ENCODE assay signal across 21 mouse cellular contexts in the genomic region with DNA sequence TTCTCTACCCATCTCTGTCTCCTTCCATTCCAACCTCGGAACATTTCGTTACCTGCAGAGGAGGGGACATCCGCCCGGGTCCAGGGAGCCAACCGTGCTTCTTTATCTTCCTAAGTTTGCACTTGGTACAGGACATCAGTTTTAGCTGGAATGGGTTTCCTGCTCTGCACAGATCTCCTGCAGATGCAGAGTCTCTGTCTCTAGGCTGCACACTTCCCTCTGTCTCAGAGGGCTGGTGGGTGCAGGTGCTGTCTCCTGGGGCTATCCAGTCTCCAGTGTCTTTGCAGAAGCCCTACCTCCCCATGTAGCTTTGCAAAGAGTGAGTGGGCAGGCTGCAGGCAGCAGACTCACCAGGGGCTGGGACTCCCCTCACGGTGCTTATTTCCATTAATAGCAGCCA.
DNase-seq lines count a peak whose midpoint lies in the region; ATAC-seq and TF ChIP-seq lines count a peak whose summit lies in the region.
"Had no signal": no experiment of that assay in that cellular context is flagged by ENCODE, and none has a peak within 500 bp of the region (broad histone marks: within the 10 kb centered on the region; RNA-seq: fewer than 3 reads in every experiment).

No protein-coding gene starts in this region.

- TF ChIP-seq RAD21 in CH12.LX (IDR thresholded peaks at IDR 0.05; ENCODE audit: low read depth, low read length) = no peak

- in situ Hi-C loops in CH12.LX (cut with MboI; ENCODE audit: low pct_ligation_motif_present, low pct_unique_long_range_greater_than_20kb, low sequenced_read_pairs) = loop anchor here (25.0 kb wide), 1 partner anchor 211 kb away; no protein-coding TSS in a partner anchor

- H3K9ac ChIP-seq in CH12.LX (ENCODE audit: insufficient read depth, low read depth) = no peak overlapping the region
- H3K9ac ChIP-seq in hindbrain, embryonic 11.5 days (ENCODE audit: low read depth, low read length) = no peak overlapping the region
- H3K9ac ChIP-seq: embryonic facial prominence, embryonic 12.5 days; forebrain, embryonic 12.5 days; forebrain, postnatal 0 days; hindbrain, embryonic 13.5 days had no signal

- no peaks in the 10 kb centered on the region for H3K79me2 ChIP-seq in CH12.LX (replicated peaks; ENCODE audit: control insufficient read depth, extremely low read depth, insufficient read depth, poor library complexity, severe bottlenecking)

- peaks cover 0 to 18% of the 10 kb centered on the region in 2 experiments; a peak in 2 of 4 replicates for H3K4me1 ChIP-seq in CH12.LX (ENCODE audit: control insufficient read depth in 1 of 2, insufficient read depth in 2 of 2)
- no peaks in the 10 kb centered on the region for H3K4me1 ChIP-seq in hindbrain, embryonic 11.5 days (replicated peaks; ENCODE audit: control insufficient read depth, insufficient read depth, low read length)
- H3K4me1 ChIP-seq: embryonic facial prominence, embryonic 12.5 days; forebrain, embryonic 12.5 days; heart, embryonic 10.5 days had no signal

- peaks cover 1% of the 10 kb centered on the region for H3K9me3 ChIP-seq in CH12.LX (replicated peaks; ENCODE audit: low read length)
- no peaks in the 10 kb centered on the region for H3K9me3 ChIP-seq in hindbrain, embryonic 11.5 days (ENCODE audit: control insufficient read depth, low read length)
- H3K9me3 ChIP-seq: embryonic facial prominence, embryonic 12.5 days; forebrain, embryonic 12.5 days; G1E; heart, embryonic 10.5 days; hindbrain, embryonic 13.5 days had no signal

- no peak for ATAC-seq in hindbrain, embryonic 11.5 days (ENCODE audit: low FRiP score)
- ATAC-seq: forebrain, postnatal 0 days; hindbrain, postnatal 0 days had no signal

- no peak overlapping the region for H3K27ac ChIP-seq in CH12.LX (ENCODE audit: insufficient read depth, low read depth)
- H3K27ac ChIP-seq in hindbrain, embryonic 11.5 days (ENCODE audit: low read depth, low read length) = no peak overlapping the region
- H3K27ac ChIP-seq: embryonic facial prominence, embryonic 12.5 days; forebrain, embryonic 12.5 days; heart, embryonic 10.5 days; hindbrain, embryonic 13.5 days; hindbrain, postnatal 0 days had no signal

- dilution Hi-C loops in CH12.LX (cut with MboI; ENCODE audit: extremely low pct_ligation_motif_present, extremely low pct_unique_long_range_greater_than_20kb, low sequenced_read_pairs) = no loop called here

- intact Hi-C loops in left cerebral cortex, postnatal 14 days (cut with DNase I) = no loop called here

- no peak for TF ChIP-seq EP300 in CH12.LX (IDR thresholded peaks at IDR 0.05; ENCODE audit: low read length)

- H3K36me3 ChIP-seq in CH12.LX (replicated peaks in 1 of 2; ENCODE audit: control insufficient read depth in 1 of 2, insufficient read depth in 1 of 2, low read length in 1 of 2) = no peaks in the 10 kb centered on the region
- H3K36me3 ChIP-seq in hindbrain, embryonic 11.5 days (ENCODE audit: control insufficient read depth, insufficient read depth, low read length) = no peaks in the 10 kb centered on the region
- H3K36me3 ChIP-seq: G1E had no signal

- H3K4me2 ChIP-seq in CH12.LX (ENCODE audit: insufficient read depth, low read depth, poor library complexity, severe bottlenecking) = no peak overlapping the region
- no peak overlapping the region for H3K4me2 ChIP-seq in hindbrain, embryonic 11.5 days (replicated peaks; ENCODE audit: low read depth, low read length)
- H3K4me2 ChIP-seq: embryonic facial prominence, embryonic 12.5 days; forebrain, embryonic 12.5 days; hindbrain, embryonic 13.5 days had no signal

- TF ChIP-seq POLR2A in CH12.LX (IDR thresholded peaks at IDR 0.05; ENCODE audit: low read depth, low read length) = no peak

- WGBS in hindbrain, embryonic 11.5 days = 88% methylated on average over 6 of the region's 6 CpGs

- no peak for TF ChIP-seq CTCF in CH12.LX (conservative IDR thresholded peaks at IDR 0.05 in 1 of 2, IDR thresholded peaks at IDR 0.05 in 1 of 2; ENCODE audit: low read depth in 2 of 2, low read length in 2 of 2)

- H3K27me3 ChIP-seq in CH12.LX (replicated peaks) = no peaks in the 10 kb centered on the region
- no peaks in the 10 kb centered on the region for H3K27me3 ChIP-seq in hindbrain, embryonic 11.5 days (ENCODE audit: control insufficient read depth, insufficient read depth, low read length)
- H3K27me3 ChIP-seq: embryonic facial prominence, embryonic 12.5 days; forebrain, embryonic 12.5 days; hindbrain, embryonic 13.5 days had no signal

- no peak overlapping the region for H3K4me3 ChIP-seq in CH12.LX (replicated peaks in 1 of 3; ENCODE audit: low read depth in 2 of 3, low read length in 2 of 3, poor library complexity in 1 of 3)
- no peak overlapping the region for H3K4me3 ChIP-seq in hindbrain, embryonic 11.5 days (ENCODE audit: low read depth, low read length)
- H3K4me3 ChIP-seq: embryonic facial prominence, embryonic 12.5 days; forebrain, embryonic 12.5 days; heart, embryonic 10.5 days; hindbrain, embryonic 13.5 days had no signal

- DNase-seq in CH12.LX (ENCODE audit: extremely low read depth) = peak; percentile 33
- peak; percentile 53 for DNase-seq in brain, adult 2 months (ENCODE audit: low read depth, low spot score)
- peak; percentile 49 to 54 for DNase-seq in thymus, postnatal 10 days (ENCODE audit: low spot score in 2 of 2)
- DNase-seq in thymus, postnatal 4 days = peak; percentile 62
- DNase-seq in left cerebral cortex, postnatal 14 days (ENCODE audit: low spot score in 2 of 2) = no peak
- DNase-seq in hindbrain, embryonic 11.5 days (ENCODE audit: low spot score) = no peak
- DNase-seq: adrenal gland, postnatal 10 days; cerebellum, adult 11-12 months; cerebellum, adult 9-10 months; cerebellum, postnatal 25 days; forebrain, postnatal 0 days; gastrocnemius, postnatal 36 days; heart, adult 18-20 months; heart, postnatal 10 days; heart, postnatal 4 days had no signal

TF ChIP-seq in CH12.LX, 34 proteins besides CTCF, POLR2A, EP300 and RAD21:
- TF ChIP-seq E2F4 (IDR thresholded peaks at IDR 0.05; ENCODE audit: insufficient replicate concordance, low read depth, low read length) (no peak), CHD2 (IDR thresholded peaks at IDR 0.05; ENCODE audit: low read length) (no peak), JUN (IDR thresholded peaks at IDR 0.05; ENCODE audit: insufficient read depth, low read depth, low read length) (no peak), MYC (IDR thresholded peaks at IDR 0.05; ENCODE audit: low read depth, low read length) (no peak), MAX (IDR thresholded peaks at IDR 0.05; ENCODE audit: low read length) (no peak), ETS1 (conservative IDR thresholded peaks at IDR 0.05; ENCODE audit: low read depth, low read length) (no peak), ZKSCAN1 (IDR thresholded peaks at IDR 0.05; ENCODE audit: borderline replicate concordance, low read depth, low read length) (no peak), UBTF (IDR thresholded peaks at IDR 0.05; ENCODE audit: low read depth, low read length) (no peak), ZNF384 (IDR thresholded peaks at IDR 0.05; ENCODE audit: low read depth, low read length) (no peak), IRF4 (IDR thresholded peaks at IDR 0.05; ENCODE audit: low read depth, low read length) (no peak), USF2 (conservative IDR thresholded peaks at IDR 0.05; ENCODE audit: low read depth, low read length) (no peak), MEF2A (IDR thresholded peaks at IDR 0.05; ENCODE audit: borderline replicate concordance, low read depth, low read length) (no peak), USF1 (IDR thresholded peaks at IDR 0.05; ENCODE audit: low read depth, low read length) (no peak), ZMIZ1 (IDR thresholded peaks at IDR 0.05; ENCODE audit: low read depth, low read length) (no peak), KAT2A (IDR thresholded peaks at IDR 0.05; ENCODE audit: insufficient replicate concordance, low read length) (no peak), HCFC1 (IDR thresholded peaks at IDR 0.05; ENCODE audit: low read depth, low read length) (no peak), SMC3 (IDR thresholded peaks at IDR 0.05; ENCODE audit: low read depth, low read length) (no peak), CHD1 (IDR thresholded peaks at IDR 0.05; ENCODE audit: low read depth, low read length) (no peak), POLR2AphosphoS2 (IDR thresholded peaks at IDR 0.05; ENCODE audit: low read depth, low read length) (no peak)
TF ChIP-seq in CH12.LX: peak in this region for 0.

Comparison
In these comparisons a context has a peak if more than half of its experiments do, and no peak if none do; other contexts are left out.
1. DNase-seq: peak in CH12.LX (single experiment), brain, adult 2 months (single experiment), thymus, postnatal 10 days (2 of 2) and thymus, postnatal 4 days (single experiment); none in left cerebral cortex, postnatal 14 days (0 of 2) and hindbrain, embryonic 11.5 days (single experiment).